Mouse (Mus musculus) hindbrain, embryonic 16.5 days (tissue): Measurements from ENCODE around the gene Elob. TPM values are rescaled to one million over a fixed set of nuclear protein-coding genes. Genes with fewer than 3 reads are reported as not detected.
A peak's percentile ranks its signal among the peaks of the same experiment; 100 is the strongest.

Source experiments
- ATAC-seq: fragments of 200-750 bp; cut with Nextera tagmentation; 2 replicates; pipeline ENCODE4 v1.8.0; 2017; ENCODE audit warnings: moderate TSS enrichment, moderate library complexity
- H3K27ac ChIP-seq: fragments of 300-500 bp; sonication (generic); 2 replicates; pipeline ENCODE4 v1.5.1; 2014; ENCODE audit warnings: low read depth, mild to moderate bottlenecking, control low read depth, low read length, moderate library complexity
- H3K27me3 ChIP-seq: fragments of 300-500 bp; sonication (generic); replicated peaks from 2 replicates; pipeline ENCODE4 v1.6.1; 2014; ENCODE audit warnings: low read length; ENCODE audit not compliant: control insufficient read depth, insufficient read depth
- H3K36me3 ChIP-seq: fragments of 300-500 bp; sonication (generic); 2 replicates; pipeline ENCODE4 v1.6.1; 2014; ENCODE audit warnings: mild to moderate bottlenecking, low read length, moderate library complexity, mixed read lengths; ENCODE audit not compliant: control insufficient read depth, insufficient read depth
- H3K4me1 ChIP-seq: fragments of 300-500 bp; sonication (generic); 2 replicates; pipeline ENCODE4 v1.6.1; 2014; ENCODE audit warnings: low read depth, low read length; ENCODE audit not compliant: control insufficient read depth, insufficient read depth
- H3K4me2 ChIP-seq: fragments of 300-500 bp; sonication (generic); 2 replicates; pipeline ENCODE4 v1.6.1; 2014; ENCODE audit warnings: mild to moderate bottlenecking, low read length, control low read depth, moderate library complexity
- H3K4me3 ChIP-seq: fragments of 300-500 bp; sonication (generic); 2 replicates; pipeline ENCODE4 v1.5.1; 2014; ENCODE audit warnings: mild to moderate bottlenecking, low read length, control low read depth, moderate library complexity
- H3K9ac ChIP-seq: fragments of 300-500 bp; sonication (generic); 2 replicates; pipeline ENCODE4 v1.6.1; 2014; ENCODE audit warnings: low read depth, mild to moderate bottlenecking, control low read depth, low read length, moderate library complexity
- H3K9me3 ChIP-seq: fragments of 300-500 bp; sonication (generic); 2 replicates; pipeline ENCODE4 v1.6.1; 2014; ENCODE audit warnings: mild to moderate bottlenecking, low read length, moderate library complexity; ENCODE audit not compliant: control insufficient read depth
- WGBS: fragments of 180-500 bp; shearing (Covaris S2); extraction: QIAGEN DNeasy Blood & Tissue Kit; methylation state at CpG from one replicate; pipeline ENCODE4 v1.1.7; 2014; 5-methylcytosine and 5-hydroxymethylcytosine counted together
- polyA plus RNA-seq: library from polyadenylated mRNA; unstranded; fragments of >200 nt; fragmentation: Nextera tagmentation; extraction: Ambion mirVana; gene quantifications from 2 replicates; pipeline ENCODE4 v1.2.1, GENCODE M21; 2015

Gene Elob
- polyA plus RNA-seq, result 1,167 and 1,245 TPM in 2 replicates

DNA sequence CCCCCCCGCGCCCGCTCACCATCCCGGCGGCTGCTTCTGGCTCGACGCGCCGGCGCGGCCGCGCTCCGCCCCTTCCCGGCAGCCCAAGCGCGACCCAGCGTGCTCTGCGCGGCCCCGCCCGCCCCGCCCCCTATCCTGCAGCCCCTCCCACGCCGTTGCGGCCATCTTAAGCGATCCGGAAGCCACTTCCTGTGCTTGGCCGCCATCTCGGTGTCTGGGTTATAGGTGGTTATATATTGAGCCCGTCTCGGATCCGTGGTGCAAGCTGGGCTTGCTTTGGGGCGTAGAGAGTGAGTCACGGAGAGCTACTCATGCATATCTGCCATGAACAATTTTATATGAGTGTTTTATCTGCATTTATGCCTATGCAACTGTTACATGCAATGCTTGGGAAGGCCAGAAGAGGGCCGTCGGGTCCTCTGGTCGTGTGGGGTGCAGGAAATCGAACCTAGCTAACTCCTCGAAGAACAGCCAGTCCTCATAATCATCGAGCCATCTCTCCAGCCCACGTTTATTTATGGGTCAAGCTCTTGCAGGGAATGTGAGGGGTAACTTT, at the start of gene Elob:
Elob (minus strand) TSS at position 73 of the 556 bp plus-strand sequence.
- Histone ChIP-seq H3K27me3 (peaks cover 8% of the 10 kb centered on the region), H3K36me3 (peaks cover 16% of the 10 kb centered on the region), H3K9me3 (no peaks in the 10 kb centered on the region), H3K4me1 (peaks cover 14% of the 10 kb centered on the region), H3K4me3 (peak within 1 kb of the TSS; percentile 79), H3K4me2 (peak within 1 kb of the TSS; percentile 84), H3K9ac (peak within 1 kb of the TSS; percentile 75), H3K27ac (peak within 1 kb of the TSS; percentile 90)
- under 1% methylated on average over 21 of the region's 42 CpGs for WGBS
- peak; percentile 97 for ATAC-seq

- H3K27ac ChIP-seq, result no peak overlapping the region
- ATAC-seq, result peak; percentile 84
Measured at GRCm38 (mm10) chr17:23877166-23877565, 48.2 kb upstream of the Elob start.

DNA sequence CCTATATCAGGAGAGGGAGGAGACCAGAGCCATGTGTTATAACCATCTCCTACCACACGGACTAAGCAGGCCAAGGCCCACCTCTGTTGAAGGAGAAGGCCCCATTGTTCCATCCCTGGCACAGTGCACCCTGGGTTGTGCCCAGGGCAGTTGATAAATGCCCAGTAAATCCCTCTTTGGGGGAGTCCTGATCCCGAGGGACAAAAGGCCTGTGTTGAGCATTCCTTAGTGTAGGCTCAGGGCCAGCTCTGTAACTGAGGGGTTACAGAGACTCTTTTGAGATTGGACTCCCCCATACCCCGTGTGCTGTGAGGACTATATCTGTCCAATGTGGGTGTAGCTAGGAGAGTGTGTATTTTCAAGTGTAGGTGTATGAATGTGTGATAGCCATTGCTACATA, 47.8 kb upstream of the Elob start:
- no peaks in the 10 kb centered on the region for H3K9me3 ChIP-seq

More at GRCm38 (mm10) chr17:23877166-23877565, 48.2 kb upstream of the Elob start:
- no peak overlapping the region for H3K4me2 ChIP-seq
- no peaks in the 10 kb centered on the region for H3K4me1 ChIP-seq
- 82% methylated on average over 2 of the region's 2 CpGs for WGBS
- no peaks in the 10 kb centered on the region for H3K27me3 ChIP-seq
- H3K4me3 ChIP-seq, result no peak overlapping the region
- no peaks in the 10 kb centered on the region for H3K36me3 ChIP-seq
- H3K9me3 ChIP-seq, result no peaks in the 10 kb centered on the region
- no peak overlapping the region for H3K9ac ChIP-seq

GRCm38 (mm10) chr17:23873884-23874856, 45.2 kb upstream of the Elob start:
- 39% methylated on average over 8 of the region's 8 CpGs for WGBS
- no peak overlapping the region for H3K27ac ChIP-seq
- no peak for ATAC-seq
- H3K9me3 ChIP-seq, result no peaks in the 10 kb centered on the region
- H3K9ac ChIP-seq, result no peak overlapping the region
- no peak overlapping the region for H3K4me2 ChIP-seq
- no peaks in the 10 kb centered on the region for H3K4me1 ChIP-seq
- no peak overlapping the region for H3K4me3 ChIP-seq
- no peaks in the 10 kb centered on the region for H3K36me3 ChIP-seq
- no peaks in the 10 kb centered on the region for H3K27me3 ChIP-seq

More for the DNA sequence above, 47.8 kb upstream of the Elob start:
- no peak overlapping the region for H3K4me2 ChIP-seq
- no peaks in the 10 kb centered on the region for H3K36me3 ChIP-seq
- H3K27me3 ChIP-seq, result no peaks in the 10 kb centered on the region
- H3K9ac ChIP-seq, result no peak overlapping the region
- H3K4me1 ChIP-seq, result no peaks in the 10 kb centered on the region
- no peak overlapping the region for H3K4me3 ChIP-seq
- 61% methylated on average over 3 of the region's 3 CpGs for WGBS
- peak; percentile 94 for ATAC-seq
- H3K27ac ChIP-seq, result peak overlapping the region; percentile 45; the same call in 1 of the 2 replicates

GRCm38 (mm10) chr17:23868513-23868912, 39.6 kb upstream of the Elob start:
- Histone ChIP-seq H3K36me3 (no peaks in the 10 kb centered on the region), H3K4me3 (no peak overlapping the region), H3K9ac (no peak overlapping the region), H3K27ac (no peak overlapping the region), H3K9me3 (no peaks in the 10 kb centered on the region), H3K27me3 (no peaks in the 10 kb centered on the region), H3K4me2 (no peak overlapping the region), H3K4me1 (no peaks in the 10 kb centered on the region)
- WGBS, result 90% methylated on average over 11 of the region's 11 CpGs
- ATAC-seq, result no peak

GRCm38 (mm10) chr17:23867756-23868155, 38.8 kb upstream of the Elob start, which contains the start of gene Prss21:
Prss21 (plus strand) TSS chr17:23868056.
- Histone ChIP-seq H3K27ac (no peak within 1 kb of the TSS), H3K9me3 (no peaks in the 10 kb centered on the region), H3K4me1 (no peaks in the 10 kb centered on the region), H3K4me2 (no peak within 1 kb of the TSS), H3K36me3 (no peaks in the 10 kb centered on the region), H3K9ac (no peak within 1 kb of the TSS), H3K27me3 (no peaks in the 10 kb centered on the region), H3K4me3 (no peak within 1 kb of the TSS)
- 85% methylated on average over 15 of the region's 15 CpGs for WGBS
- ATAC-seq, result no peak

DNA sequence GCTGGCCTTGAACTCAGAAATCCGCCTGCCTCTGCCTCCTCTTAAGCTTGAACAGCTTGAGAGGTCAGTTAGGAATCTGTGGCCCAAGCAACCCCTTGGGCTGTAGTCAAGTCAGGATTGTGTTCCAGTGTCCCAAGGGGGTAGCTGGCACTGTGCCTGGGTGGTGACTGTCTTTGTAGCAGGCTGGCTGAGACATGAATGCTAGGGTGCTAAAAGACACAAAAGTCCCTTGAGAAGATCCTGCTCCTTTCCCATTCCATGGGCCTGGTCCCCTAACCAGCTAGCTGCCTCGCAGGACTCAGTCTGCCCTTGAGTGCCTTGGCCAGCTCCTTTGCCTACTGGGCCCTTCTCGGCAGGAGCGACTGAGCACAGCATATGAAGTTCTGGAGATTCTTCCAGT, 34.0 kb upstream of the Elob start:
- no peak for ATAC-seq

GRCm38 (mm10) chr17:23857913-23858312, 29.0 kb upstream of the Elob start:
- Histone ChIP-seq H3K9ac (no peak overlapping the region), H3K27me3 (no peaks in the 10 kb centered on the region), H3K4me3 (no peak overlapping the region), H3K4me2 (no peak overlapping the region), H3K9me3 (no peaks in the 10 kb centered on the region), H3K36me3 (no peaks in the 10 kb centered on the region), H3K27ac (no peak overlapping the region), H3K4me1 (no peaks in the 10 kb centered on the region)
- 88% methylated on average over 2 of the region's 2 CpGs for WGBS
- ATAC-seq, result no peak

More for the DNA sequence above, 34.0 kb upstream of the Elob start:
- no peaks in the 10 kb centered on the region for H3K9me3 ChIP-seq
- WGBS, result 71% methylated on average over 4 of the region's 4 CpGs
- no peak overlapping the region for H3K9ac ChIP-seq
- no peak overlapping the region for H3K4me2 ChIP-seq
- no peaks in the 10 kb centered on the region for H3K36me3 ChIP-seq
- no peaks in the 10 kb centered on the region for H3K4me1 ChIP-seq
- no peaks in the 10 kb centered on the region for H3K27me3 ChIP-seq
- H3K27ac ChIP-seq, result no peak overlapping the region
- no peak overlapping the region for H3K4me3 ChIP-seq

DNA sequence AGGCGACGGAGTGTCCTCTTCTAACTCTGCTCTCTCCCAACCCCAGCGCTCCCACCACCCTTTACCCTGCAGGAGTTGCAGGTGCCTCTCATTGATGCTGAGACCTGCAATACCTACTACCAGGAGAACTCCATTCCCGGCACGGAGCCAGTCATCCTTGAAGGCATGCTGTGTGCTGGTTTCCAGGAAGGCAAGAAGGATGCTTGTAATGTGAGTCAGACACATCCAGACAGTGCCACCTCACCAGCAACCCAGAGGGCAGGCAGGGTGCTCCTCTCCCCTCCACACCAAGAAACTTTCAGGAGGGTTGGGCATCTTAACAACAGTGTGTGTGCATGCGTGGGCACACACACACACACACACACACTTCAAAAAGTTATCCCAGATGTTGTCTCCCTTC, 28.3 kb upstream of the Elob start:
- no peak overlapping the region for H3K9ac ChIP-seq
- no peaks in the 10 kb centered on the region for H3K4me1 ChIP-seq
- H3K4me2 ChIP-seq, result no peak overlapping the region
- no peaks in the 10 kb centered on the region for H3K9me3 ChIP-seq
- no peaks in the 10 kb centered on the region for H3K36me3 ChIP-seq
- WGBS, result 83% methylated on average over 6 of the region's 6 CpGs
- no peak overlapping the region for H3K27ac ChIP-seq
- no peak for ATAC-seq
- no peak overlapping the region for H3K4me3 ChIP-seq
- no peaks in the 10 kb centered on the region for H3K27me3 ChIP-seq
